Mouse (Mus musculus) retina, adult 2 months (tissue): ENCODE results near the gene Syngr1.

Experiments used
- DNase-seq: peaks from one replicate; pipeline ENCODE4 v3.0.0-alpha.2; 2012; ENCODE audit warnings: low read depth, low spot score

Syngr1 gene

DNA sequence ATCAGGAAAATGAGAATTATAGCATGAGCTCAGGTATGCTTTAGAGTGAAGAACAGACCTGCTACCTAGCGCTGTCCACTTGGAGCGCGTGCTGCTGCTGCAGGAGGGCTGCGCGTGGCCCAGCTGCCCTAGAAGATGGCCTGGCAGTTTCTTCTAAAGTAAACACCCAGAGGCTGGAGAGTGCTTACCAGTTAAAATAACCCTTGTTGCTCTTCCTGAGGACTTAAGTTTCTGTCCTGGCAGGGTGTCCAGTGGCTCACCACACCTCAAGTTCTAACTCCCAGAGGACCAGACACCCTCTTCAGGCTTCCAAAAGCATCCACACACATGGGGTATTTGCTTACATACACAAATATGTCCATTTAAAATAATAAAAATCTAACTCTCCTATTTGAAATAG, 54.3 kb downstream of the Syngr1 start:
- no peak for DNase-seq

GRCm38 (mm10) chr15:80146153-80146552, 55.0 kb downstream of the Syngr1 start:
- no peak for DNase-seq

- DNase-seq, result no peak
Measured at GRCm38 (mm10) chr15:80147090-80147489, 56.0 kb downstream of the Syngr1 start.

DNA sequence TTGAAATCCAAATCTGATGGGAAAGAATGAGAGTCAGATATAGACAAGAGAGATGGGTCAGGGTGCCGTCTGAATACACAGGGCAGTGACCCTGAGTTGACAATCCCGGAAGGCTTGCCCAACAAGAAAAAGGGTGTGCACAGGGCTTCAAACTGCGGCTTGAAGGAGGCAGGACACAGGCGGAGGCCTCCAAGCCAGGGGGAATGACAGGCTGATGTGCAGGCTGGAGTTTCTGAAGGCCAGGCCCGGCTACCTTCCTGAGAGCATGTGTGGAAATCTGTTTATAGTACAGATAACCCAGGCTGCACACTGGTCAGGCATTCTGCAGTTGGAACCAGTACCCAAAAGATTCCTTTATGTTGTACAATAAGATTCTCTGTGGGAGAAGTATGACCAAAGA, 56.4 kb downstream of the Syngr1 start:
- no peak for DNase-seq

DNA sequence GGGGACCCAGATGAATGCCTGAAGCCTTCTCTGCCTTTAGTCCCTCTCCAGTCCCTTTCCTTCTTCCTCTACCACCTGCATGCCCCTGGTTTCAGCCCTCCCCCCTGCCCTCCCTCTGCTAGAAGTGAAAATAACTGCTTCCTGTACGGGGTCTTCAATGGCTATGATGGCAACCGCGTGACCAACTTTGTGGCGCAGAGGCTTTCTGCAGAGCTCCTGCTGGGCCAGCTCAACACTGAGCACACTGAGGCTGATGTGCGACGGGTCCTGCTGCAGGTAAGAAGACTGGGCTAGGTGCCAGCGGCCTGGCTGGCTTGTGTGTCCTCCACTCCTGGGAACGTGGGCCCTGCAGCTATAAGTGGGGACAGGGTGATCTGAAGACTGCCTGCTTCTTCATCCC, 57.4 kb downstream of the Syngr1 start:
- no peak for DNase-seq

DNA sequence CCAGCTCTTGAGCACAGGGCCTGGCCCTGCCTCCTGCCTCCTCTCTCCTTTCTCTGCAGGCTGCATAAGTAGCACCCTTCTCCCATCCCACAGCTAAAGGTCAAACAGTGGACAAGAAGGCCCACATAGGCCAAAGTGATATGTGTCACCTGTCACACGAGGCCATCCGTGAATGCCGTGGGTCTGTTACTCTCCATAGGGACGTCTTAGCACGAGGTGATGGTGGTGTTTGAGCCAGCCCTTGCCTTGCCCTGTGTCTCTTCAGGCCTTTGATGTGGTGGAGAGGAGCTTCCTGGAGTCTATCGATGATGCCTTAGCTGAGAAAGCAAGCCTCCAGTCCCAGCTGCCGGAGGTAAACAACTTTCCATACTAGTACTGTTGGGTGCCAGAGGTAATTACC, 58.4 kb downstream of the Syngr1 start:
- DNase-seq, result no peak

DNA sequence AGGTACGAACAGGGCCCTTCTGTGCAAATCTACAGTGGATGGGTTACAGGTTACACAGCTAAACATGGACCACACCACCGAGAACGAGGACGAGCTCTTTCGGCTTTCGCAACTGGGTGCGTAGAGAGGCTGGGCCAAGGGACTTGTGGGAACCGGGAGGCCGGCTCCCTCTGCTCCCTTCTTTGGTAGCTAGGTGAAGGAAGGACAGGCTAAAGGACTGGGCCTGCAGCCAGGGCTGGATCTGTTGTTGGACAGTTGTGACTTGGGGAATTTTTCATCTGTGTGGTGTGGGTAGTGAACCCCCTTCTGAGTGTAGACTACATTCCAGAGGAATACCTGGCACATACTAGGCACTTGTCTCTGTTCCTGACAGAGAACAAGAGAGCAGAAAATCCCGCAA, 61.5 kb downstream of the Syngr1 start:
- DNase-seq, result no peak

GRCm38 (mm10) chr15:80153757-80154156, 62.6 kb downstream of the Syngr1 start:
- no peak for DNase-seq

DNA sequence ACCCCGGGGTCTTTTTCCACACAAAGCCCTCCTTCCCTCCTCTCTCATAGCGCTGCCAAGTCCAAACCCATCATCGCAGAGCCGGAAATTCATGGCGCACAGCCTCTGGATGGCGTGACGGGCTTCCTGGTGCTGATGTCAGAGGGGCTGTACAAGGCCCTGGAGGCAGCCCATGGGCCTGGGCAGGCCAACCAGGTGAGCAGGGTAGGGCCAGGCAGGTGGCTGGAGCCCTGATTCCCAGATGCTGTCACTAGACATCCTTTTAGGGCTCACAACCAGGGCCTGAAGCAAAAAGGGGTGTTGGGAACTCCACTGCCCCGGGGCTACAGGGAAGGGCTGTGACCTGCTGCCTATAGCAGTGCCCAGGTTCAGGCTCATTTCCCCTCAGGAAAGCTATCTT, 64.6 kb downstream of the Syngr1 start:
- DNase-seq, result no peak

GRCm38 (mm10) chr15:80157197-80157943, 66.2 kb downstream of the Syngr1 start:
- DNase-seq, result no peak

DNA sequence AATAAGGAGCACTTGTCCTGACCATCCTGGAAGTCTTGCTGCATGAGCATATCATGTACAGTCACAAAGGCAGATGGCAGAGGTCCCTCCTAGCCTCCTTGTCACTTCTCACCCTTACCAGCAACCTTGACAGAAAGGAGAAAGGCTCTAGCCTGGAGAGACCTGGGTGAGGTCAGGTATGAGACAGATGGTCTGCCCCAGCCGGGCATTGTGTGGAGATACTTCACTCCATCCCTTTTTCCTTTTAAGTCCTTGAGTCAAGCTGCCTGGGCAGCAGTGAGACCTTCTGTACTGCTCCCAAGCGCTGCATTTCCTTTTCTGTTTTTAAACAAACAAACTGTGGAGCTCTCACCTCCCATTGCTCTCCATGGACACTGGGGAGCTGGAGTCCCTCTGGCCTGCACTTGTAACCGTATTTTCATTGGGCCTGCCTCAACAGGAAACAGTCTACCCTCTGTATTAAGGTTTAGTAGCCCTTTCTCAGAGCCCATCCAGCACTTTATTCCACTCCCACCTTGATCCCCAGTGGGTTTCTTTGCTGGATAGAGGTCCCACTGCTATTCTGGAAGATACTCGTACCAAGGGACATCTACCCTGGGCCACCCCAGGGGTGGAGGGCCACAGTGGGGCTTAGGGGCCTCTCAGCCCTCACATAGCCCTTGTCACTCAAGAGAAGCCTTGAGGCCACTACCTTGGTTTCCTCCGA, 67.0 kb downstream of the Syngr1 start:
- DNase-seq, result no peak

- DNase-seq, result no peak
Measured at GRCm38 (mm10) chr15:80158707-80159090, 67.6 kb downstream of the Syngr1 start.

- DNase-seq, result no peak
Measured at GRCm38 (mm10) chr15:80159286-80159901, 68.3 kb downstream of the Syngr1 start.

GRCm38 (mm10) chr15:80160223-80160622, 69.1 kb downstream of the Syngr1 start:
- no peak for DNase-seq

DNA sequence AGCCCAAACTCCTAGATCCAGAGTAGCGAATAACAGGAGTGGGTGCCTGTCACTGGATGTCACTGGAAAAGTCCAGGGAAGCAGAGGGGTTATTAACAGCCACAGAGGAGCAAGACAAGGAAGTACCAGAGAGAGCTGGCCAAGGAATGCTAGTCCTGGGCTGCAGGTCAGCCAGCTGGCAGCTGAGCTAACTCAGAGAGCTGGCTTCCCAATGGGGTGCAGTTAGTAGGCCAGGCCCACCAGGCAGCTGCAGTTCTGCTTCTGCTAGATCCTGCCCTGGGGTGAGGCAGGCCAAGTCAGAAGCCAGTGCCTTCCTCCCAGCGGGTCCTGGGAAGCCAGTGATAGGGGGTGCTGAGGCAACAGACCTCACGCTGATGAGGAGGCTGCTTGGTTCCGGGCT, 69.6 kb downstream of the Syngr1 start:
- no peak for DNase-seq

- no peak for DNase-seq
Measured at GRCm38 (mm10) chr15:80161199-80161598, 70.1 kb downstream of the Syngr1 start.

DNA sequence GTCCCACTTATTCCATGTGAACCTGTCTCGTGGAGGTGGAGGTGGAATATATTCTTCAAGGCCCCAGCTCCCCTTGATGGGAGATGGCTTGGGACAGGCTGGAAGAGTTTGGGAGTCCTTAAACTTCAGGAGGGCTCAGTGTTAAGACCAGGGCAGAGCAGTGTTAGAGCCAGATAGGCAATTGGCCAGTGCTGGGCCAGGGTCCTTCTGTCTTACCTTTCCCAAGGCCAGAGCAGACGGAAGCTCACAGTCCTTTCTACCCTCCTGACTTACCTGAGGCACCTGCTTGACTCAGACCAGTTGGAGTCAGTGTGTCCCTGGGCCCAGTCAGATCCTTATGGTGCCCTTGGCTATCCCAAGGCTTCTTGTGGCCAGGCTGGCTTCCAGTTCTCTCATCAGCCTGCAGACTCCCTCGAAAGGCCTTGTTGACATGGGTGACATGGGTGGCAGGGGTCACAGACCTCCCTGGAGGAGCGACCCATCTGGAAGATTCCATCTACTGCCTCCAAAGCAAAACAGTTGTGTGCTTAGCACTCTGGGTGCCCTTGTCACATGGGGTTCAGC, 71.3 kb downstream of the Syngr1 start:
- no peak for DNase-seq

- no peak for DNase-seq
Measured at GRCm38 (mm10) chr15:80163274-80163673, 72.1 kb downstream of the Syngr1 start.

GRCm38 (mm10) chr15:80163716-80164115, 72.6 kb downstream of the Syngr1 start:
- DNase-seq, result no peak

DNA sequence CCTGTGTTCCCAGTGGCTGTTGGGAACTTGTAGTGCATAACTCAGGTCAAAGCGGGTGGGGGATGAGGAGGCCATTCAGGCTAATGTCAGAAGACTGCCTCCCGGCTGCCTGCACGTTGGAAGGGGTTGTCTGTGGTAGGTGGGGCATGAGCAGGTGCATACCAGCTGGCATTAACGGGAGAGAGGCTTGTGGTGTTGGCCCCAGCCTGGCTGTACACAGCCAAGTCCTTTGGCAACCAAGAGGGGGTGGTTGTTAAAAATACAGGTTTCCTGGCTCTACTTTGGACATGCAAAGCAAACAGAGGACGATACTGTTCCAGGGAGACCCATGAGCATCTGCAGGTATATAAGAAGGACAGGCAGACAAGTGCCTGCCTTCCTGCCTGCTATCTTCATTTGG, 74.3 kb downstream of the Syngr1 start:
- DNase-seq, result no peak
